Mouse (Mus musculus) 3134 (cell line): ENCODE results near the gene Igfbp5.

Source experiments
- DNase-seq: peaks from one replicate; pipeline ENCODE4 v3.0.0-alpha.2; 2011; ENCODE audit warnings: low spot score; ENCODE audit not compliant: insufficient read length; ENCODE audit errors: extremely low read depth

Igfbp5 gene

DNA sequence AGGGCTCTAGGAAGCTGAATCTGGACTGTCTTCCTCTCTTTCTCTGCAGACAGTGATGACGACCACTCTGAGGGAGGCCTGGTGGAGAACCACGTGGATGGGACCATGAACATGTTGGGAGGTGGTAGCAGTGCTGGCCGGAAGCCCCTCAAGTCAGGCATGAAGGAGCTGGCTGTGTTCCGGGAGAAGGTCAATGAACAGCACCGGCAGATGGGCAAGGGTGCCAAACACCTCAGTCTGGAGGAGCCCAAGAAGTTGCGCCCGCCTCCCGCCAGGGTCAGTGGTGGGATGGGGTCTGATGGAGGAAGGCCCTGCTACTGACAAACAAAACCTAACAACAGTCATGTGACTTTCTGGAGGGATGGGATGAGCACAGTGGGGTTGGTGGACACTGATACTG, 25.6 kb downstream of the Igfbp5 start:
- DNase-seq: no peak

DNA sequence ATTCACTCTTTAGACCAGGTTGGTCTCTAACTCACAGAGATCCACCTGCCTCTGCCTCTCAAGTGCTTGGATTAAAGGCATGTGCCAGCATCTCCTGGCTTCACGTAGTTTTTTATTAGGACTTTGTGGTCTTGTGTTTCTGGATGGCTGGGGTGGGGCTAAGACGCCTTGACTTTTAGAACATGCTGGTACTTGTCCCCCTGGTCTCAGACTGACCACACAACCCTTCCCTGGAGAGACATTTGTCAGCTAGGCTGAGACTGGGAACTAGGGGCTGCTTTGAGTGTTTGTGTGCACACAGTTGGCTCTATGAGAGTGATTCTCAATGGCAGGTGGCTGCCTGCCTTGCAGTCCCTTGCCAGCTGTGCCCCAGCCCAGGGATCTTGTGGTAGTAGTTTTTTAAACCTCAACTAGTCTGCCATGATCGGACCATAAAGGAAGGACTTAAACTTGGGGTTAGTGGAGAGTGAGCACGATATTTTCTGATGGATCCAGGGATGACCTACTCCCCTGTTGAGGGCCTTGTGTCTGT, 26.8 kb downstream of the Igfbp5 start:
- no peak for DNase-seq

DNA sequence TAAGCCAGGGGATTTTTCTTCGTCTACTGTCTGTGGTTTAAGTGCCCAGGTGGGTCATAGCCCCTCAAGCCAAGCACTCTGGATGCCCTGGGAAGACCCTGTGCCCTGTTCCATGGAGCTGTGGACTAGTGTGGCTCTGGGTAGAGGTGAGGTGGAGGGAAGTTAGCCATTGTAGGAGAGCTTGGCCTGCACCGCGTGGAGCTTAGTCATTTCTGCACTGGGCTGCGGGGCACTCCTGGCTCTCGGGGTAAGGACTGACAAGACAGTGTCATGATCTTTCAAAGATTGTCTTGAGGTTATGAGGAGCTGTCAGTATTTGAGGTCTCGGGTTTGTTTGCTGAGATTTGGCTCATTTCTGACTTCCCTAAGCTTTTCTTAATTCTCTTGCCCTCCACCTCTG, 30.0 kb downstream of the Igfbp5 start:
- DNase-seq: no peak

DNA sequence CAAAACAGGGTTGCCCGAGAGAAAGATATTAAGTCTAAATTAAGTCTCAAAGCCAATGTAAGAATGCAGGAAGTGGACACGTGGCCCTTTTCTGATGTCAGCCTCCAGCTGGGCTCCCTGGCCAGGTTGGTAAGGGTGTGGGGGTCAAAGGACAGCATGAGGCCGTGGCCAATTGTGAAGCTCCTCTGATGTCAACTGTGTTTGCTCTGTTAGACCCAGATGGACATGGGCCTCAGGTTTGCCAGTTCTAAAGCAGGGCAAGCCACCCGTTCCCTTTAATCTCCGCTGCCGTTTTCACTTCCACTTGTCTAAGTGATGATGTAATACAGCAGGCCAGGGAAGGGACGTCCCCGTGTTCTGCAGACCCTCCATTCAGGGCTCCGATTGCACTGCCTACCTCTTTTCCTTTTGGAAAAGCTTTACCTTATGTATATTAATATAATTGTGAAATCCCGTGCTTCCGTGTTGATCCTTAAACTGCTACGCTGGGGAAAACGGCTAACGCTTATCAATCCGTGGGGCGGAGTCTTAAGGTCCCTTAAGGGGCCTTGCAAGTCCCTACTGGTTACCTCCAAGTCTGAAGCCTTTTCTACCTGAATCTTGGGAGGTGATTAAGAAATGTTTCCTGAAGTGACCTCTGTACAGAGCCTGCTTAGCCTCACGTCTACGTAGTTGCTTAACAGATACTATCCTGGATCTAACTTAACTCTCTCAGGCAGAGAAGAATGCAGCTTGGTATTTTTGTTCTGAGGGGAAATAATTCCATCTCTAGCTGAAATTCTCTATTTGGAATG, 31.8 kb downstream of the Igfbp5 start:
- no peak for DNase-seq

DNA sequence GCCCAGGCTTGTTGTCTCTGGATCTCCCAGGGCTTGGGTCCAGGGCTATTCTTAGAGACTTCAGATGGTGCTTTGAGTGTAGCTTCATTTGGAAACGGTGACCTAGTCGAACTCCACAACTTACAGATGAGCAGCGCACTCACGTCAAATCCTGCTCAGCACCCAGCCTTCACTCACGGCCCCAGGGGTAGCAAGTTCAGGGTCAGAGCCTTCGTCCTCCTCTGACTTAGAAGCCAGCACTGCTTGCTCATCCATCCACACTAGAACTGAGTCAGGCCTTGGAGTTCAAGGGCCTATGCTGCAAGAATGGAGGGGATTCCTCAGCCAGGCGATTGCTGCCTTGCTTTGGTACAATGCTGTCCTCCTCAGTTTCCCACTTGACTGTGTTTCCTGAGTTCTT, 34.9 kb downstream of the Igfbp5 start:
- no peak for DNase-seq

DNA sequence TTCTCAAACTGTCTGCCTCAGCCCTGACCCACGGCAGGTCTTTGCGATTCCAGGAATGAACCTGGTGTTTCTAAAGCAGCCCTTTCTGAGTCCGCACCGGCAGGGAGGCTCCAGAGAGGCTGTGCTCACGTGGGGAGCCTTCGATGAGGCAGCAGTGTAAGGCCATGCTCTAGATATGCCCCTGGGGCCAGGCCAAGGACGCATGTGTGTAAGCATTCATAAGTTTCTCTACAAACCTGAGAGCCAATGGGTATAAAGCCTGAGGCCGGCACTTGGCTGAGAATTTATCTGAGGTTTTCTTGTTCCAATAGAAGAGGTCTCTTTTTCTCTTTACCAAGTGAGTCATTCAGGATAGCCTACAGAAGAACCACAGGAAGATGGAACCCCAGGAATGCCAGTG, 35.3 kb downstream of the Igfbp5 start:
- DNase-seq: no peak

DNA sequence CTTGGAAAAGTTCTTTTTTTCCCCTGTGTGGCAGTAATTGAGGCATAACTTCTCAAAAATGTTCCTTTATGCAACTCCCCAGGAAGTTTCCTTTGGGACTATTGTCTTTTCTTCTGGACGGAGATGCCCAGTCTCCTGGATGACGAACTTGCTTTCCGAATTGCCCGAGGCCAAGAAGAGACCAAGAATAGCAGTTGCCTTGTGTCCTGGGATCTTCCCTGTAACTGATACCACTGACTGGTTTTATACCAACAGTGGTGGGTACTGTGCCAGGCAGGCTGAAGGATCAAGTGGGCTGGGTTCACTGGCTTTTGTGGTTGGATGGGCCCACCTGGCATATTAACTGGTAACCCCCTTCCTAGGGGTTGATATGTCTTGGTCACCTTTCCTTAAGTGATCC, 41.1 kb downstream of the Igfbp5 start:
- DNase-seq: no peak

DNA sequence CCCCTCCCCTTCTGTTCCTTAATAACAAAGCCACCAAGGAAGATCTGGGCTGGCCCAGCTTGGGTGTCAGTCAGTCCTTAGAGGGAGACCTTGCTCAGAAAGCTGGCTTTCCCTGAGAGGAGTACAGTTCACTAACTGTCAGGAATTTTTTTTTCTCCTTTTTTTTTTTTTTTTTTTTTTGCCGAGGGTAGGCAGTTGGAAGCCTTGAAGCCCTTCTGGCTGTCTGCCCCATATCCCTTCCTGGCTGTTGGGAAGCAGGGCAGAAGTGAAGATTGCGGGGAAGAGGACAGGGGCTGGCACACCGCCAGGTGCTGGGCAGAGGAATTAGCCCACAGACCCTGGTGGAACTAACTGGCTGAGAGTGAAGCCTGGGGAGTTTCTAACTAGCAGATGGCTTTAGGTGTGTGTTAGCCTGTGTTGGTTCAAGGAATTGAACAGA, 42.0 kb downstream of the Igfbp5 start:
- DNase-seq: no peak

DNA sequence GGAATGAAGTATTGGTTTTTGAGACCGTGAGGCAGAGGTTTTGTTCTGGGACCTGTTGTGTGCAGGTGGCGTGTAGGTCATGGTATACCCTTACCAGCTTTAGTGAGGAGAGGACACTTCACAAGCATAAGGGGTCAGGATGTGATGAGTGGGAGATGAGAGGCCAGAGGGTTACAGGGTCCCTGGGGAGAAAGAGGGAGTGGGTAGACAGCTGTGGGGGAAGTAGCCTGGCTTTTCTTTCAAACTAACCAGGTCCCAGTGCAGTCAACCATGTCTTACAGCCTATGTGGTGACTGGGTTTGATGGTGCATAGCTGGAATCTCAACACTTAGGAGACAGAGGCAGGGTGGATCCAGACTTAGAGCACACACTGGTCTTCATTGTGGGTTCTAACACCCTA, 44.2 kb downstream of the Igfbp5 start:
- DNase-seq: no peak

DNA sequence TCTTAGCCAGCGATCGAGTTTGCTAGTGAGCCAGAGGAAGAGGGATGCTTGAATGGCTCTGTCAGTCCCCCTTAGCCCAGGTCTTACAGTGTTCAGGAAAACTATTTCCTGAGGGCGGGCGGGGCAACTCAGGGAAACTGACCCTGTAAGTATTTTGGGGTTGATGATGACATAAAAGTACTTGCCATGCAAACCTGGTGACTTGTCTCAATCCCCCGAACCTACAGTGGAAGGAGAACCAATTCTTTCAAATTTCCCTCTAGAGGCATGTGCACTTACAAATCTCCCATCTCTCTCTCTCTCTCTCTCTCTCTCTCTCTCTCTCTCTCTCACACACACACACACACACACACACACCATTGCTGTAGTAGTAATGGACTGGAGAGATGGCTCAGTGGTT, 45.8 kb downstream of the Igfbp5 start:
- DNase-seq: no peak

DNA sequence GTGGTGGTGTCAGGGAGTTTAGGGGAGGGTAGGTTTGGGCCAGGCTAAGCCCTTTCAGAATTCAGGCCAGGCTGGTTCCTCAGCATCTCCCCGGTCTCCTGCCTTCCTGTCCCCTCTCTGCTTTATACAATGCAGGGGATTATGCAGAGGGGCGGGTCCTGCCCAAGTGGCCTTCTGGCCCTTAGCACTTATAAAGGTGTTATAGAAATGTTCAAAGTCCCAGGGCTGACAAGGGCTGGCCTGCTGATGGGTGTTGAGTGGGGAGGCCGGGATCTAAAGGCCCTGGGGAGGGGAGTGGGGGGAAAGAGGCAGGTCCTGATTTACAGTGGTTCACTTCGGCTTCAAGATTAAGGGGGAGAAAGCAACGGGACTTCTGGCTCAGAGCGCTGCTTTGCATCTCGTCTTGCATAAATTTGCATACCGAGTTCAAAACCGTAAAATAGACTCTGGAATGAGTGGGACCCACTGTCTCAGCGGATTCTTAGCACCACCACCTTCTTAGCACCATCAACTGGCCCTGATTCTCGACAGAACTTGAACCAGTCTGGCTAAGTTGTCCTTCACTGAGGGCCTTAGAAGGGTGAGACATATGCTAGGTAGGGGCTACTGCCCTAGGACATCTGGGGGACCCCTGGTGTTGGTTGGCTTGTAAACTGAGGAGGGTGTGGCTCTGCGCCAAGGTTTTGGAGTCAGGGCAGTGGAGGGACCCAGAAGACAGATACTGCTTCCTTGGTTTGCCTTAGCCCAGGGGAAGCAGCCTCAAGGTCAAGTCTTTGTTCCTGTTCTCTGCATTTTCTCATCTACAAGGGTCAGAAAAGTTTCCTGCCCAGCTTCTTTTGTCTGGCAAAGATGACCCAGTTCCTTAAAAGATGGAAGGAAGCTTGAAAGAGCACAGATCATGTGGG, 47.0 kb downstream of the Igfbp5 start:
- DNase-seq: no peak

DNA sequence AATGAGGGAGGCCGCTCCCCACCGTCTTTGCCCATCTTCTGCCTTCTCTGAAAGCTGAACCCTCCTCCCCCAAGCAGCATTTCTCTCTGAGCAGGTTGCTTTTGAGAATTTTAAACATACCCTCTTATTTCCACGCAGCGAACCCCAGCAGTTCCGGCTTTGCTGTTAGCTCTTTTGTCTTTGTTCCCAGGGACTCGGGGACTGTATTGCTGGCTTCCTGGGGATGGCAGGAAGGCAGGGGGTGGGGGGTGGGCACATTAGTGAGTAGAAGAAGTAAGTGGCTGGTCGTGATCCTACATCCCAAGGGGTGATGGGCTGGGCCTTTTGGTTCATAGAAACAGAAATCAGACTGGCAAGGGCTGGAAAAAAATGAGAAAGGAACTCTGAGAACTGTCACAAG, 47.8 kb downstream of the Igfbp5 start:
- DNase-seq: no peak

DNA sequence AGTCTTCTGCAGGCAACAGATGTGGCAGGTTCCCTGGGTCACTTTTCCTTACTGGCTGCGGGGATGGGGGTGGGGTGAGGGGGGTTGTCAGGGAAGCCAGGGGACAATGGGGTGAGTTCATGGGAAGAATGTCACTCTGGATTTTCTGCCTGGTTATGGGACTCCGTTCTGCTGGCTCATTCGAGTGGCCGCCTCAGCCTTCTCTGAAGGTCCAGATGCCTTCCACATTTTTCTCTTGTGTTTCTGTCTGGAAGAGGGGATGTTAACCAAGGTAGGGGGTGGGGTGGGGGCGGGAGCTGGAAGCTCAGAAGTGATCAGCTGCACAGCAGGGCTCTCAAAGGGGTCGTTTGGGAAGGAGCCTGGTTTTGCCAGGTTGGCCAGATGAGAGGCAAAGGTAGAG, 48.2 kb downstream of the Igfbp5 start:
- no peak for DNase-seq

DNA sequence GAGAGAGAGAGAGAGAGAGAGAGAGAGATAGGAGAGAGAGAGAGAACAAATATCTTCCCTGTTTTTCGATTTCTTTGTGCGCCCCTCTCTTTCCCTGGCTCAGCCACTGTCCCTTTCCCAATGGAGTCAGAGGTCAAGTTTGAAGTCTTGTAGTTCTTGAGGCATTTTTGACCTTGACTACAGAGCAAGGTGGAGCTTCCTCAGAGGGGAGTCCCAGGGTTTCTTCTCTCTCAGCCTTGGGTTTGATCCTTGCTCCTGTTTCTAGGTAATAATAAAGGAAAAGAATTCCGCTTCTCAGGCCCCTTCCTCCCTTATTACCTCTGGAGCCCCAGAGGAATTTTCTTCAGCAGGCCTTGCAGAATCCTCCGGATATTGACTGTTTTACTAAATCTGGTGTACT, 48.8 kb downstream of the Igfbp5 start:
- no peak for DNase-seq

DNA sequence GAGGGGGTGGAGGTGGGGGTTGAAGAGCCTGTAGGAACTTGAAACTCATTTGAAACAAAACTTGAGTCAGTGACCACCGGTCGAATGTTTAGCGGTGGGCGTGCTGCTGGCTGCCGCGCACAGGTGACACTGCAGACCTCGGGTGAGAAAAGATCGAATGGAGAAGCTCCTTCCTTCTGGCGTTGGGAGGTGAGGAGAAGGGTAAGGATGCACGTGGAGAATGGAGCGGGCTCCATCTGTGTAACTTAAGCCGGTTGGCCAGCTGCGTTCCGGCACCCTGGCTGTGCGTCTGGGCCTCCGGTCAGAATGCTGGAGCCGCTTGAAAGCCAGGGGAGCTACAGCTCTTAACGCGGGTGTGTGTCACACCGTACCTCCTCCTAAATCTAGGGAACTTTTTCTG, 49.4 kb downstream of the Igfbp5 start:
- no peak for DNase-seq

DNA sequence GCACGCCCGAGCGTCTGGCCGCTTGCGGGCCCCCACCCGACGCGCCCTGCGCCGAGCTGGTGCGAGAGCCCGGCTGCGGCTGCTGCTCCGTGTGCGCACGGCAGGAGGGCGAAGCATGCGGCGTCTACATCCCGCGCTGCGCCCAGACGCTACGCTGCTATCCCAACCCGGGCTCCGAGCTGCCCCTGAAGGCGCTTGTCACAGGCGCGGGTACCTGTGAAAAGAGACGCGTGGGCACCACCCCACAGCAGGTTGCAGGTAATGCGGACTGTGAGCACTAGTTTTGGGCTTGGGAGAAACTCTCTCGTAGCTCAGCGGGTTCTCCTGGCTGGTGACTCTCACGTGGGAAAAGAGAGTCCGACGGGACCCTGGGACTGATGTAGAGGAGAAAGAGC, 50.0 kb downstream of the Igfbp5 start:
- no peak for DNase-seq

DNA sequence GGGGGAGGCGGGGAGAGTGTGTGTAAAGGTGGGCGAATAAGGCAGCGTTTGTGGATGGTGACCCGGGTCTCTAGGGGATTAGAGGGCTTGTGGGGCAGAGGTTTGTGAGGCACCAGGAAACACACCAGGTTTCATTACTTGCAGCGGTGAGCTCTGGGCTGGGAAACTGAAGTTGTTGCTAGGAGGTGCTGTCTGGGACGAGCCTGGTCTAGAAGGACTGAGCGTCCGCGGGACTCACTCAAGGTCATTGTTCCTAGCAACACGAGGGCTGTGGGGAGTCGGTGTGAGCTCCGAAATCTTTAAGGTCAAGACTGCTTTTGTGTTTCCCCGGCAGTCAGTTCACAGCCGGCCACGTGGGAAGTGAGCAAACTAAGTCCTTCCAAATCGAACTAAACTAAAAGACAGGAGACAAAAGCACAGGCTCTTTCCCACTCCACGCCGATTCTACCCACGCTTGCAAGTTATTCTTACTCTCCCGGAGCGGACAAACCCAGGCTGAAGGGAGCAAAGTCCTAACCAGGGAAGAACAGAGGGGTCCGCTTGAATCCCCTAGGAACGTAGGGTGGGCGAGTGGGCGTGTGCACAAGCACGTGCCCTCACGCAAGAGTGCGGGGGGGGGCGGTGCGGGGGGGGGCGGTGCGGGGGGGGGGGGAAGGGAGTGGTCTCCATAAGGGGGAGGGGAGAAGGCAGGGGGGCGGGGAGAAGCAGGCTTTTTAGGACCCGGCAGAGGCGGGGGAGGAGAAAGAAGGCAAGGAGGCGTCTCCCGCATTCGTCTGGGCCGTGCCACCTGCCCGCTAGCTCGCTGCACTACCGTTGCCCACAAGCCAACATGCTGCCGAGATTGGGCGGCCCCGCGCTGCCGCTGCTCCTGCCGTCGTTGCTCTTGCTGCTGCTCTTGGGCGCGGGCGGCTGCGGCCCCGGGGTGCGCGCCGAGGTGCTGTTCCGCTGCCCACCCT, 50.7 kb downstream of the Igfbp5 start, which contains the start of gene Igfbp2:
Gene Igfbp2, plus strand, starts transcription at position 753 of the 956 bp plus-strand sequence.
- no peak for DNase-seq

DNA sequence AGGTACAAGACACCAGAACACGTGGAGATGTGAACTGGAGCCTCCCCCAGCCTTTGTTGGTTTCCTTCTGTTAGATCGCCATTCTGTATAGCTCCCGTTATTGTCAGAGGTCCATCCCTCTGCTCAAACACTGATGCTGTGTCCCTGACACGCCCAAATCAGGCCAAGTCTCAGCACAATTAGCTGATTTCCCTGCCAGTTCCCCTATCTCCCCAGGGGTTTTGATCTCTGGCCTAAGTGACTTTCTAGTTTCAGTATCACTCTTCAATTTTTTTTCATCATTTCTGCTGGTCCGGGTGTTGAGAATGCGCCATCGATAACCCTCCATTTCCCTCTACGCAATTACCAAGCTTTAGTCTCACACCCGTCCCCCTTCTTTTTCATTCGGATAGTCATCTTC, 51.8 kb downstream of the Igfbp5 start:
- no peak for DNase-seq

DNA sequence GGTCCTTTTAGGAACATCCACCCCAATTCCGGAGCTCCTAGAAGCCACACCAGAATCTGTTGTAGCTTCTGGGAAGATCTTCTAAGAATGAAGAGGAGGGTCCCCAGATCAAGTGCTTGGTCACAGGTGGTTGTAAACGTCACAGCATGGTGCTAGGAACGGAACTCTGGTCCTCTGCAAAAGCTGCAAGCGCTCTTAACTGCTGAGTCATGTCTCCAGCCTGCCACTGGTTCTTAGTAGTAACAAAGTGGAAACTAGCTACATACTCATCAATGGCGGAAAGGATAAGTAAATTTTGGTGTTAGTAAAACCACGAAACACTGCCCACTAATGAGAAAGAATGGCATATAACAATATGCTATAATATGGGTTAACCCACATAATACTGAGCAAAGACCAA, 54.7 kb downstream of the Igfbp5 start:
- DNase-seq: no peak

DNA sequence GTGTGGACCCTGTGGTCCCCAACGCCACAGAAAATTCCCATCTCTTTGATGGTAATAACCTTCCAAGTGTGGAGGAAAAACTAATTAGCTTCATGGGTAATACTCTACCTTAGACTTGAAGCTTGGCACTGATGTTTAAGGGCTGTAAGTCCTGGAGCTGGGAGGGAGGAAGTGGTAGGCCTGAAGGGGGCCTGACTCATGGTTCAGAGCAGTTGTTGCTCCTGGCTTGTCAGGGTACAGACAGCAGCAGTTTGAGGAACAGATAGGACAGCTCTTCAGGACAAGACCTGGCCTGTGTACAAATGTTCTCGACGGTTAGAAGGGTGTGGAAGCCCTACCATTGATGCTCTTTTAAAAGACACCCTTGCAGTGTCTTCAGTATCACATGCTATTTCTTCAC, 59.1 kb downstream of the Igfbp5 start:
- DNase-seq: no peak

DNA sequence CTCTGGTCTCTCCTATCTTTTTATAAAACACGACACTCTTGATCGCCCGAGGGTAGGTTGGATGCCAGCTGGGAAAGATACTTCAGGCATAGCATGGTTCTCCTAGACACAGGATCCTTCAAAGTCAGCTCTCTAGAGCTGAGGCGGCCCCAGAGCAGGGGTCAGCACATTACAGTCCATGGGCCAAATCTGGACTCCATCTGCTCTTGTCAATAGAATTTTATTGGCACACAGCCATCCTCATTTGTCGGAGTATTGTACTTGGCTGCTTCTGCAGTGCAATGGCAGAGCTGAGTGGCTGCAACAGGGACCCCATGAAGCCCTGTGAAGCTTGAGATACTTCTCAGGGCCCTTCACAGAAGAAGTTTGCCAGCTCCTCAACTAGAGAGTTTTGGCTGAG, 59.5 kb downstream of the Igfbp5 start:
- no peak for DNase-seq
